Mouse (Mus musculus): ENCODE data around the gene Oxt. TPM values are rescaled to one million over a fixed set of nuclear protein-coding genes. Genes with fewer than 3 reads are reported as not detected.

Oxt gene
- not detected in 2 replicates for polyA plus RNA-seq (2016; fragmentation: Nextera tagmentation; extraction: Ambion mirVana)

- H3K27me3 ChIP-seq: peaks cover 60% of the 10 kb centered on the region
- H3K4me1 ChIP-seq: peaks cover 15% of the 10 kb centered on the region; the same call in 1 of the 2 replicates
- H3K4me3 ChIP-seq: peak within 1 kb of the TSS; percentile 27
- no peaks in the 10 kb centered on the region for H3K9me3 ChIP-seq
- peak within 1 kb of the TSS; percentile 52 for H3K4me2 ChIP-seq (replicated peaks)
- no peak for ATAC-seq (ENCODE audit: insufficient number of reproducible peaks, insufficient read depth, low FRiP score, low TSS enrichment)
- 43% methylated on average over 9 of the region's 9 CpGs for WGBS
- H3K36me3 ChIP-seq: no peaks in the 10 kb centered on the region
- peak within 1 kb of the TSS; percentile 43 for H3K9ac ChIP-seq
- H3K27ac ChIP-seq: no peak within 1 kb of the TSS
These were observed at the start of gene Oxt for GRCm38 (mm10) chr2:130575873-130576272. Gene Oxt, plus strand, starts transcription at chr2:130576173.

GRCm38 (mm10) chr2:130528457-130528856 is 47.5 kb upstream of the Oxt start:
- H3K4me3 ChIP-seq: no peak overlapping the region
- WGBS: 88% methylated on average over 6 of the region's 6 CpGs
- H3K36me3 ChIP-seq: peaks cover 32% of the 10 kb centered on the region
- no peak overlapping the region for H3K9ac ChIP-seq
- no peaks in the 10 kb centered on the region for H3K9me3 ChIP-seq
- H3K4me1 ChIP-seq: no peaks in the 10 kb centered on the region
- H3K4me2 ChIP-seq (replicated peaks): no peak overlapping the region
- H3K27me3 ChIP-seq: no peaks in the 10 kb centered on the region
- H3K27ac ChIP-seq: no peak overlapping the region
- ATAC-seq (ENCODE audit: insufficient number of reproducible peaks, insufficient read depth, low FRiP score, low TSS enrichment): no peak

- H3K4me3 ChIP-seq: no peak overlapping the region
- 91% methylated on average over 2 of the region's 2 CpGs for WGBS
These were observed 46.7 kb upstream of the Oxt start for GRCm38 (mm10) chr2:130529290-130529689.

GRCm38 (mm10) chr2:130529925-130530324 is 46.0 kb upstream of the Oxt start:
- no peak overlapping the region for H3K9ac ChIP-seq
- peaks cover 35% of the 10 kb centered on the region for H3K36me3 ChIP-seq
- no peak overlapping the region for H3K4me3 ChIP-seq
- no peaks in the 10 kb centered on the region for H3K4me1 ChIP-seq
- no peaks in the 10 kb centered on the region for H3K9me3 ChIP-seq
- no peak overlapping the region for H3K27ac ChIP-seq
- ATAC-seq (ENCODE audit: insufficient number of reproducible peaks, insufficient read depth, low FRiP score, low TSS enrichment): no peak
- no peak overlapping the region for H3K4me2 ChIP-seq (replicated peaks)
- WGBS: 91% methylated on average over 7 of the region's 7 CpGs
- H3K27me3 ChIP-seq: no peaks in the 10 kb centered on the region

More at GRCm38 (mm10) chr2:130529290-130529689, 46.7 kb upstream of the Oxt start:
- H3K9ac ChIP-seq: no peak overlapping the region
- no peaks in the 10 kb centered on the region for H3K4me1 ChIP-seq
- ATAC-seq (ENCODE audit: insufficient number of reproducible peaks, insufficient read depth, low FRiP score, low TSS enrichment): no peak
- H3K36me3 ChIP-seq: peaks cover 34% of the 10 kb centered on the region
- H3K9me3 ChIP-seq: no peaks in the 10 kb centered on the region
- no peak overlapping the region for H3K4me2 ChIP-seq (replicated peaks)
- H3K27ac ChIP-seq: no peak overlapping the region
- no peaks in the 10 kb centered on the region for H3K27me3 ChIP-seq

- Histone ChIP-seq H3K27ac (no peak overlapping the region), H3K4me3 (no peak overlapping the region), H3K4me1 (no peaks in the 10 kb centered on the region), H3K27me3 (no peaks in the 10 kb centered on the region), H3K4me2 (replicated peaks) (no peak overlapping the region), H3K9ac (no peak overlapping the region), H3K9me3 (no peaks in the 10 kb centered on the region), H3K36me3 (peaks cover 35% of the 10 kb centered on the region)
- 94% methylated on average over 2 of the region's 2 CpGs for WGBS
- no peak for ATAC-seq (ENCODE audit: insufficient number of reproducible peaks, insufficient read depth, low FRiP score, low TSS enrichment)
These were observed 43.8 kb upstream of the Oxt start for GRCm38 (mm10) chr2:130532201-130532600.

GRCm38 (mm10) chr2:130535017-130535416 is 41.0 kb upstream of the Oxt start:
- H3K4me2 ChIP-seq (replicated peaks): no peak overlapping the region
- WGBS: 86% methylated on average over 6 of the region's 6 CpGs
- no peak overlapping the region for H3K27ac ChIP-seq
- ATAC-seq (ENCODE audit: insufficient number of reproducible peaks, insufficient read depth, low FRiP score, low TSS enrichment): no peak
- H3K27me3 ChIP-seq: no peaks in the 10 kb centered on the region
- no peaks in the 10 kb centered on the region for H3K4me1 ChIP-seq
- H3K9ac ChIP-seq: no peak overlapping the region
- no peaks in the 10 kb centered on the region for H3K9me3 ChIP-seq
- peaks cover 56% of the 10 kb centered on the region for H3K36me3 ChIP-seq
- H3K4me3 ChIP-seq: no peak overlapping the region

- no peak overlapping the region for H3K27ac ChIP-seq
- no peak overlapping the region for H3K4me3 ChIP-seq
- no peak overlapping the region for H3K4me2 ChIP-seq (replicated peaks)
- 84% methylated on average over 3 of the region's 3 CpGs for WGBS
- H3K36me3 ChIP-seq: peaks cover 72% of the 10 kb centered on the region
- H3K27me3 ChIP-seq: no peaks in the 10 kb centered on the region
- H3K9ac ChIP-seq: no peak overlapping the region
- no peaks in the 10 kb centered on the region for H3K4me1 ChIP-seq
- ATAC-seq (ENCODE audit: insufficient number of reproducible peaks, insufficient read depth, low FRiP score, low TSS enrichment): no peak
- no peaks in the 10 kb centered on the region for H3K9me3 ChIP-seq
These were observed 39.1 kb upstream of the Oxt start for GRCm38 (mm10) chr2:130536890-130537289.

- Histone ChIP-seq H3K36me3 (peaks cover 77% of the 10 kb centered on the region), H3K27ac (no peak overlapping the region)
- WGBS: 95% methylated on average over 8 of the region's 8 CpGs
These were observed 37.0 kb upstream of the Oxt start for GRCm38 (mm10) chr2:130538876-130539546.

GRCm38 (mm10) chr2:130540266-130540665 is 35.7 kb upstream of the Oxt start:
- Histone ChIP-seq H3K36me3 (peaks cover 81% of the 10 kb centered on the region), H3K4me2 (replicated peaks) (no peak overlapping the region)
- 91% methylated on average over 9 of the region's 9 CpGs for WGBS

More at GRCm38 (mm10) chr2:130538876-130539546, 37.0 kb upstream of the Oxt start:
- no peak overlapping the region for H3K4me3 ChIP-seq
- no peaks in the 10 kb centered on the region for H3K4me1 ChIP-seq
- no peak for ATAC-seq (ENCODE audit: insufficient number of reproducible peaks, insufficient read depth, low FRiP score, low TSS enrichment)
- no peak overlapping the region for H3K9ac ChIP-seq
- no peaks in the 10 kb centered on the region for H3K9me3 ChIP-seq
- no peak overlapping the region for H3K4me2 ChIP-seq (replicated peaks)
- H3K27me3 ChIP-seq: no peaks in the 10 kb centered on the region

GRCm38 (mm10) chr2:130546957-130547356 is 29.0 kb upstream of the Oxt start:
- no peak for ATAC-seq (ENCODE audit: insufficient number of reproducible peaks, insufficient read depth, low FRiP score, low TSS enrichment)

More at GRCm38 (mm10) chr2:130540266-130540665, 35.7 kb upstream of the Oxt start:
- H3K27me3 ChIP-seq: no peaks in the 10 kb centered on the region
- H3K4me1 ChIP-seq: no peaks in the 10 kb centered on the region
- H3K9ac ChIP-seq: no peak overlapping the region
- ATAC-seq (ENCODE audit: insufficient number of reproducible peaks, insufficient read depth, low FRiP score, low TSS enrichment): no peak
- no peak overlapping the region for H3K4me3 ChIP-seq
- H3K9me3 ChIP-seq: no peaks in the 10 kb centered on the region
- H3K27ac ChIP-seq: no peak overlapping the region

GRCm38 (mm10) chr2:130554841-130555240 is 21.1 kb upstream of the Oxt start:
- Histone ChIP-seq H3K27ac (no peak overlapping the region), H3K4me1 (no peaks in the 10 kb centered on the region), H3K36me3 (peaks cover 66% of the 10 kb centered on the region), H3K4me2 (replicated peaks) (no peak overlapping the region), H3K4me3 (no peak overlapping the region), H3K9me3 (no peaks in the 10 kb centered on the region), H3K27me3 (no peaks in the 10 kb centered on the region), H3K9ac (no peak overlapping the region)
- WGBS: 88% methylated on average over 7 of the region's 7 CpGs
- ATAC-seq (ENCODE audit: insufficient number of reproducible peaks, insufficient read depth, low FRiP score, low TSS enrichment): no peak

More at GRCm38 (mm10) chr2:130546957-130547356, 29.0 kb upstream of the Oxt start:
- Histone ChIP-seq H3K27me3 (no peaks in the 10 kb centered on the region), H3K4me1 (no peaks in the 10 kb centered on the region), H3K9me3 (no peaks in the 10 kb centered on the region), H3K9ac (no peak overlapping the region), H3K27ac (no peak overlapping the region), H3K36me3 (peaks cover 94% of the 10 kb centered on the region), H3K4me3 (no peak overlapping the region), H3K4me2 (replicated peaks) (no peak overlapping the region)
- WGBS: 86% methylated on average over 8 of the region's 8 CpGs

- Histone ChIP-seq H3K4me1 (no peaks in the 10 kb centered on the region), H3K9ac (no peak overlapping the region), H3K27ac (no peak overlapping the region)
These were observed 19.7 kb upstream of the Oxt start for GRCm38 (mm10) chr2:130556292-130556691.

More at GRCm38 (mm10) chr2:130556292-130556691, 19.7 kb upstream of the Oxt start:
- H3K36me3 ChIP-seq: peaks cover 52% of the 10 kb centered on the region
- no peaks in the 10 kb centered on the region for H3K27me3 ChIP-seq
- ATAC-seq (ENCODE audit: insufficient number of reproducible peaks, insufficient read depth, low FRiP score, low TSS enrichment): no peak
- H3K9me3 ChIP-seq: no peaks in the 10 kb centered on the region
- 86% methylated on average over 1 of the region's 1 CpGs for WGBS
- H3K4me3 ChIP-seq: no peak overlapping the region
- no peak overlapping the region for H3K4me2 ChIP-seq (replicated peaks)

Data from embryonic facial prominence, embryonic 12.5 days (tissue).